Mouse (Mus musculus): ENCODE results near the gene Elmo1. TPM values are rescaled to one million over a fixed set of nuclear protein-coding genes. Genes with fewer than 3 reads are reported as not detected.

The Elmo1 gene
- polyA plus RNA-seq, 1 experiment = 16.1 TPM

- H3K27ac ChIP-seq (ENCODE audit: insufficient read depth, low read length) = no peak overlapping the region
- H3K36me3 ChIP-seq (ENCODE audit: control insufficient read depth, insufficient read depth, low read length, poor library complexity, severe bottlenecking) = no peaks in the 10 kb centered on the region
Measured at GRCm38 (mm10) chr13:20254911-20255310, 164.5 kb downstream of the Elmo1 start.

GRCm38 (mm10) chr13:20255380-20255779, 165.0 kb downstream of the Elmo1 start:
- TF ChIP-seq EP300 (IDR thresholded peaks at IDR 0.05; ENCODE audit: insufficient read depth, low read depth, low read length) (no peak), POLR2A (IDR thresholded peaks at IDR 0.05; ENCODE audit: insufficient read depth, low read length) (no peak)
- no peaks in the 10 kb centered on the region for H3K27me3 ChIP-seq (ENCODE audit: control insufficient read depth, insufficient read depth, low read length, poor library complexity, severe bottlenecking)
- no peaks in the 10 kb centered on the region for H3K36me3 ChIP-seq (ENCODE audit: control insufficient read depth, insufficient read depth, low read length, poor library complexity, severe bottlenecking)
- no peak overlapping the region for H3K4me3 ChIP-seq (ENCODE audit: low read depth, low read length)
- H3K9me3 ChIP-seq (replicated peaks; ENCODE audit: control insufficient read depth, insufficient read depth, low read length, poor library complexity, severe bottlenecking) = no peaks in the 10 kb centered on the region
- no peak overlapping the region for H3K27ac ChIP-seq (ENCODE audit: insufficient read depth, low read length)
- H3K4me1 ChIP-seq (ENCODE audit: control insufficient read depth, insufficient read depth, low read length) = no peaks in the 10 kb centered on the region
- H3K9ac ChIP-seq (ENCODE audit: low read depth, poor library complexity, severe bottlenecking) = no peak overlapping the region

More at GRCm38 (mm10) chr13:20254911-20255310, 164.5 kb downstream of the Elmo1 start:
- no peak for TF ChIP-seq CTCF (IDR thresholded peaks at IDR 0.05; ENCODE audit: low read depth, low read length)
- no peak for TF ChIP-seq EP300 (IDR thresholded peaks at IDR 0.05; ENCODE audit: insufficient read depth, low read depth, low read length)
- TF ChIP-seq POLR2A (IDR thresholded peaks at IDR 0.05; ENCODE audit: insufficient read depth, low read length) = no peak
- Histone ChIP-seq H3K27me3 (ENCODE audit: control insufficient read depth, insufficient read depth, low read length, poor library complexity, severe bottlenecking) (no peaks in the 10 kb centered on the region), H3K4me3 (ENCODE audit: low read depth, low read length) (no peak overlapping the region), H3K9ac (ENCODE audit: low read depth, poor library complexity, severe bottlenecking) (no peak overlapping the region), H3K9me3 (replicated peaks; ENCODE audit: control insufficient read depth, insufficient read depth, low read length, poor library complexity, severe bottlenecking) (no peaks in the 10 kb centered on the region), H3K4me1 (ENCODE audit: control insufficient read depth, insufficient read depth, low read length) (no peaks in the 10 kb centered on the region)

- H3K9ac ChIP-seq (ENCODE audit: low read depth, poor library complexity, severe bottlenecking) = no peak overlapping the region
- TF ChIP-seq POLR2A (IDR thresholded peaks at IDR 0.05; ENCODE audit: insufficient read depth, low read length) = no peak
- no peak for TF ChIP-seq CTCF (IDR thresholded peaks at IDR 0.05; ENCODE audit: low read depth, low read length)
- no peak for TF ChIP-seq EP300 (IDR thresholded peaks at IDR 0.05; ENCODE audit: insufficient read depth, low read depth, low read length)
- H3K27ac ChIP-seq (ENCODE audit: insufficient read depth, low read length) = no peak overlapping the region
- no peaks in the 10 kb centered on the region for H3K27me3 ChIP-seq (ENCODE audit: control insufficient read depth, insufficient read depth, low read length, poor library complexity, severe bottlenecking)
- no peaks in the 10 kb centered on the region for H3K36me3 ChIP-seq (ENCODE audit: control insufficient read depth, insufficient read depth, low read length, poor library complexity, severe bottlenecking)
- no peaks in the 10 kb centered on the region for H3K4me1 ChIP-seq (ENCODE audit: control insufficient read depth, insufficient read depth, low read length)
- H3K4me3 ChIP-seq (ENCODE audit: low read depth, low read length) = no peak overlapping the region
- H3K9me3 ChIP-seq (replicated peaks; ENCODE audit: control insufficient read depth, insufficient read depth, low read length, poor library complexity, severe bottlenecking) = no peaks in the 10 kb centered on the region
Measured at GRCm38 (mm10) chr13:20256613-20257012, 166.2 kb downstream of the Elmo1 start.

- no peaks in the 10 kb centered on the region for H3K27me3 ChIP-seq (ENCODE audit: control insufficient read depth, insufficient read depth, low read length, poor library complexity, severe bottlenecking)
- H3K27ac ChIP-seq (ENCODE audit: insufficient read depth, low read length) = no peak overlapping the region
- H3K9ac ChIP-seq (ENCODE audit: low read depth, poor library complexity, severe bottlenecking) = no peak overlapping the region
- H3K9me3 ChIP-seq (replicated peaks; ENCODE audit: control insufficient read depth, insufficient read depth, low read length, poor library complexity, severe bottlenecking) = no peaks in the 10 kb centered on the region
- H3K36me3 ChIP-seq (ENCODE audit: control insufficient read depth, insufficient read depth, low read length, poor library complexity, severe bottlenecking) = no peaks in the 10 kb centered on the region
- TF ChIP-seq POLR2A (IDR thresholded peaks at IDR 0.05; ENCODE audit: insufficient read depth, low read length) = no peak
- no peak for TF ChIP-seq CTCF (IDR thresholded peaks at IDR 0.05; ENCODE audit: low read depth, low read length)
- TF ChIP-seq EP300 (IDR thresholded peaks at IDR 0.05; ENCODE audit: insufficient read depth, low read depth, low read length) = no peak
- H3K4me3 ChIP-seq (ENCODE audit: low read depth, low read length) = no peak overlapping the region
- H3K4me1 ChIP-seq (ENCODE audit: control insufficient read depth, insufficient read depth, low read length) = no peaks in the 10 kb centered on the region
Measured at GRCm38 (mm10) chr13:20257562-20258525, 167.4 kb downstream of the Elmo1 start.

- Histone ChIP-seq H3K4me3 (ENCODE audit: low read depth, low read length) (no peak overlapping the region), H3K9ac (ENCODE audit: low read depth, poor library complexity, severe bottlenecking) (no peak overlapping the region), H3K27ac (ENCODE audit: insufficient read depth, low read length) (no peak overlapping the region), H3K4me1 (ENCODE audit: control insufficient read depth, insufficient read depth, low read length) (no peaks in the 10 kb centered on the region), H3K36me3 (ENCODE audit: control insufficient read depth, insufficient read depth, low read length, poor library complexity, severe bottlenecking) (no peaks in the 10 kb centered on the region), H3K9me3 (replicated peaks; ENCODE audit: control insufficient read depth, insufficient read depth, low read length, poor library complexity, severe bottlenecking) (no peaks in the 10 kb centered on the region), H3K27me3 (ENCODE audit: control insufficient read depth, insufficient read depth, low read length, poor library complexity, severe bottlenecking) (no peaks in the 10 kb centered on the region)
- TF ChIP-seq CTCF (IDR thresholded peaks at IDR 0.05; ENCODE audit: low read depth, low read length) (peak; percentile 8), POLR2A (IDR thresholded peaks at IDR 0.05; ENCODE audit: insufficient read depth, low read length) (no peak), EP300 (IDR thresholded peaks at IDR 0.05; ENCODE audit: insufficient read depth, low read depth, low read length) (no peak)
Measured at GRCm38 (mm10) chr13:20263173-20263572, 172.8 kb downstream of the Elmo1 start.

GRCm38 (mm10) chr13:20270148-20270547, 179.8 kb downstream of the Elmo1 start:
- no peaks in the 10 kb centered on the region for H3K27me3 ChIP-seq (ENCODE audit: control insufficient read depth, insufficient read depth, low read length, poor library complexity, severe bottlenecking)
- H3K36me3 ChIP-seq (ENCODE audit: control insufficient read depth, insufficient read depth, low read length, poor library complexity, severe bottlenecking) = no peaks in the 10 kb centered on the region
- H3K4me3 ChIP-seq (ENCODE audit: low read depth, low read length) = no peak overlapping the region
- no peaks in the 10 kb centered on the region for H3K4me1 ChIP-seq (ENCODE audit: control insufficient read depth, insufficient read depth, low read length)
- H3K9ac ChIP-seq (ENCODE audit: low read depth, poor library complexity, severe bottlenecking) = no peak overlapping the region
- H3K9me3 ChIP-seq (replicated peaks; ENCODE audit: control insufficient read depth, insufficient read depth, low read length, poor library complexity, severe bottlenecking) = no peaks in the 10 kb centered on the region
- TF ChIP-seq EP300 (IDR thresholded peaks at IDR 0.05; ENCODE audit: insufficient read depth, low read depth, low read length) (no peak), CTCF (IDR thresholded peaks at IDR 0.05; ENCODE audit: low read depth, low read length) (no peak), POLR2A (IDR thresholded peaks at IDR 0.05; ENCODE audit: insufficient read depth, low read length) (no peak)
- H3K27ac ChIP-seq (ENCODE audit: insufficient read depth, low read length) = no peak overlapping the region

Measured in ES-Bruce4 (cell line).